Mouse (Mus musculus): ENCODE data around the gene Cpsf4l.
A peak's percentile ranks its signal among the peaks of the same experiment; 100 is the strongest.

DNA sequence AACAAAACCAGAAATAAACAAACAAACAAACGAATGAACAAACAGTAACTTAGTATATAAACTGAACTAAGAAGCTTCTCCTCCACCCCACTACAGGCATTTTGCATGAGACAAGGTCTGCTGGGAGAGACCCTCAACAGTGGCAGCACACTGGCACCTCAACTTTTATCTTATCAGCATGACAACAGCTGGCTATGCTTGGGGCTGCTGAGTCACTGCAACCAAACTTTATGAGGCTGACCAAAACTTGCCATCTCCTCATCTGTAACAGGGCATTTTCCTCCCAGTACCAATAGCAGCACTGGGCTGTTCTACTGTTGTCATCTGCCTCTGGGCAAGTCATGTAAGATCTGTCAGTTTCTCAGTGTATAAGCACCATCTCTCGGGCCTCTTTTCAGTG, 28.9 kb downstream of the Cpsf4l start:
- TF ChIP-seq EP300 (IDR thresholded peaks at IDR 0.05; ENCODE audit: low read depth) (peak; percentile 94), CTCF (IDR thresholded peaks at IDR 0.05; ENCODE audit: low read depth) (no peak)
